Mouse (Mus musculus): ENCODE data around the gene Lsr.

Gene Lsr

DNA sequence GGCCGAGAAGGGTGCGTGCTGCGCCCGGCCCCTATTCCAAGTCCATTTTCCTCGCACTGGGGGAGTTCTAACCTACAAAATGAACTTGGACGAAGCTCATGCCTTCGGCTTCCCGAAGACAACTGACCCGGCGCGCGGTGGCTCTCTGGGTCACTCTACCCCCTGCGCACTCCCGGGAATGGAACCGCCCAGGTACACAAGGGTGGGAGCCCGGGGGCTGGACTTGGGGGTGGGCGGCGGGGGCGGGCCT lies at the start of gene Lsr:
Lsr (minus strand) TSS at position 214 of the 250 bp plus-strand sequence.
- in situ Hi-C loops (cut with MboI, MseI): no loop called here

- in situ Hi-C loops (cut with MboI, MseI): no loop called here
These were observed 44.0 kb upstream of the Lsr start for GRCm38 (mm10) chr7:31017104-31017901.

DNA sequence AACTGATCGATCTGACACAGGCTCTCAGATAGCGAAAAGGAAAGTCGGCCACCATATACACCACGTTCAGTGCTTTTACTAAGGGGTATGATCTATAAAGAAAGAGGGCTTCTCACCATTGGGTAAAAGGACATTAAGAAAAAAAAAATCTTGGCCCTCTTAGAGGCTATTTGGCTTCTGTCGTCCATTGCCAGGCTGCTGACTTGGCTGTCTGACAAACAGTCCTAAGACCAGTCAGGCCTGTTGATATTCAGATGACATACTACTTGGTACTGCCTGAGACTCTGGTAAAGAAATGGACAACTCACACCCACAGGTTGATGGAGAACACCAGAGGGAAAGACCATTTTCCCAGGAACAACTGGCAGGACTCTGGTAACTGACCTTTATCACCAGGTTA lies 39.7 kb upstream of the Lsr start:
- in situ Hi-C loops (cut with MboI, MseI): no loop called here

DNA sequence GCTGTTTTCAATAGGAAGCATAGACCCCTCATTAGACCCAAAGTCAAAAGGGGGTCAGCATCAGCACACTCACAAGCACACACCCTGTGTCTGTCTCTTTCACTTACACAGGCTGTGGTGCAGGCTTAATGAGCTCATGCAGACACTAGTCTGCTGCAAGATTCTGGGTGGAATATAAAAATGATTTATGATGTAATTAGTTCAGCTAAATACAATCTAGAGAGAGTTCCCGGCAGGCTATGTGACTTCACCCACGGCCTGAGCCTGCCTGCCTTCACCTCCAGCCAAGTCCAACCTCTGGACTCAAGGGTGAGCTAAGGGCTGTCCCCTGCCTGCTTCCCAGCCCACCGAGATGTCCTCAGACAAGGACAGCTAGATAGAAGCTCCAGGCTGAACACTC lies 35.6 kb upstream of the Lsr start:
- in situ Hi-C loops (cut with MboI, MseI): no loop called here

- in situ Hi-C loops (cut with MboI, MseI): no loop called here
These were observed 34.9 kb upstream of the Lsr start for GRCm38 (mm10) chr7:31008175-31008574.

DNA sequence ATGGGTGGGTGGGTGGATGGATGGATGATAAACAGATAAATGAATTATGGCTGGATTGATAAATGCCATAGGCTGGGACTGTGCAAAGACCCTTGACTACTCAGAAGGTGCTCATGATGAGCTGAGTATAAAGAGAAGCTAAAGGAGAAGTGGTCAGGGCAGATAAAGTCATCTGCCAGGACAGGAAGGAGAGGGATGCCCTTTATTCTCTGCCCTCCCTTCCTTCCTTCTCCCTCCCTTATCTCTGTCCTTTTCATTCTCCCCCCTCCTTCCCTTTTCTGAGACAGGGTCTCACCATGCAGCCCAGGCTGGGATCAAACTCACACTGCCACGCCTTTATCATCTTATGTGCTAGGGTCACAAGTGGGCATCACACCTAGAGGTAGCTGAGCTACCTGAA lies 34.5 kb upstream of the Lsr start:
- in situ Hi-C loops (cut with MboI, MseI): no loop called here

GRCm38 (mm10) chr7:31002650-31003049 lies 29.4 kb upstream of the Lsr start:
- in situ Hi-C loops (cut with MboI, MseI): no loop called here

GRCm38 (mm10) chr7:31000505-31001020 lies 27.3 kb upstream of the Lsr start:
- in situ Hi-C loops (cut with MboI, MseI): no loop called here

- in situ Hi-C loops (cut with MboI, MseI): no loop called here
These were observed 23.2 kb upstream of the Lsr start for GRCm38 (mm10) chr7:30996491-30996890.

DNA sequence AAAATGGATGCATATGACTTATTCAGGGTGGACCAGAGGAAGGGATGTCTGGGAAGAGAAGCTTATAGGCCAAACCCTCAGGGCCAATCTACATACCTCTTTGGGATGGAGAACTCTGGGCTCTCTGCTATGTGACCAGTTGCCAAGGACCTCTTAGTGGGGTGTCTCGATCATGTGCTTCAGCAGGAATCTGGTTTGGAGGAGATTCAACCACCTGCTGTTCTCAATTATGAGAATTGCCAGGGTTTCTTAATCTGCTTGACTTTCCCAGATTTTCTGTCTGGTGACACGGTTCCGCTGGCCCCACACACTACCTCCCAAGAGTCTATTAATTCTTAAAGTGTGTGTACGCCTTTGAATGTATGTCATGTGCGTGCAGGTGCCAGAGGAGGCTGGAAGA lies 20.7 kb upstream of the Lsr start:
- in situ Hi-C loops (cut with MboI, MseI): no loop called here

- in situ Hi-C loops (cut with MboI, MseI): no loop called here
These were observed 18.9 kb upstream of the Lsr start for GRCm38 (mm10) chr7:30992148-30992547.

DNA sequence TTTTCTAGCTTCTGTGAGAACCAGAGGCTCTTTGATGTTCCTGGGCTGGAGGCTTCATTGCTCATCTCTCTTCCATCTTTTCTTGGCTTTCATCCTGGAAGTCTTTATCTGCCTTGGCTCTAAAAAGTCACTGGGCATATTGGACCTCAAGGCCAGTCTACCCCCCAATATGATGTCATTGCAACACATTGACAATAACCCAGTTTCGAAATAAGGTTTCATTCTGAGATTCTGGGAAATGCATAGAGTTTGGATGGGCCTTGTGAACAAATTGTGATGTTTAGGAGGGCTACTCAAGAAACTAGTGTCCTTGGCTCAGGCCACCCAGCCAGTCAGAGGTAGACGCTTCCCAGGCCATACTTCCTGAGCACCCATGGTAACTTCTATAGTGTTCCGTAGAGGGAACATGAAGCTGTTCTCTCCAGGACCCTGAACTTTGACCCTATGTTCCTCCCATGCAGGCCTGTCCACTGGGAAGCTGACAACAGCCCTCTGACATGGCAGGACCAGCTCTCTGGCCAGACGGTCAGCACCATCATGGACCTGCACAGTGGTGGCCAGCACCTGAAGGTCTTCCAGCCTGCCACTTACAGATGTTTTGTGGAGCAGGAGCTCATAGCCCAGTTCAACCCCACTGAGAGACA lies 15.4 kb upstream of the Lsr start:
- in situ Hi-C loops (cut with MboI, MseI): no loop called here

GRCm38 (mm10) chr7:30985357-30985756 lies 12.1 kb upstream of the Lsr start:
- in situ Hi-C loops (cut with MboI, MseI): no loop called here

DNA sequence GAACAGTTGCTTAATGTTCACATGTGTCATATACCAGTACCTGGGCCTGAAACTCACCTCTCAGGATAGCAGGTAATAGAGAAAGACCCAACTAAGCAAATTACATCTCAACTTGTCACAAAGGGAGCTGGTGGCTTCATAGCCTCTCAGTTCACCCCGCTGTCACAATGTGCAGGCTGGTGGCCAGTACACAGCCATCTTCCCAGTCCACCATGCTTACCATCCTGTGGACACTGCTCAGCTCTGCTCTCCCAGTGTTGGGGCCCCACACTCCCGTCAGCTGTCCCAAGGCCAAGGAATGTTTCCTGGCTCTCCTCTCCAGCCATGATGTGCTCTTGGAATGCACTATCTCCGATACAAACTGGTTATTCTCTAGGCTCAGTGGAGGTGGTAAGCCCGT lies 8.4 kb upstream of the Lsr start:
- in situ Hi-C loops (cut with MboI, MseI): no loop called here

- in situ Hi-C loops (cut with MboI, MseI): no loop called here
These were observed 431 bp upstream of the Lsr start, which contains the start of gene Fam187b for GRCm38 (mm10) chr7:30973501-30974289. Fam187b (plus strand) TSS chr7:30973790.

GRCm38 (mm10) chr7:30972426-30973250 lies 626 bp downstream of the Lsr start:
- in situ Hi-C loops (cut with MboI, MseI): no loop called here

DNA sequence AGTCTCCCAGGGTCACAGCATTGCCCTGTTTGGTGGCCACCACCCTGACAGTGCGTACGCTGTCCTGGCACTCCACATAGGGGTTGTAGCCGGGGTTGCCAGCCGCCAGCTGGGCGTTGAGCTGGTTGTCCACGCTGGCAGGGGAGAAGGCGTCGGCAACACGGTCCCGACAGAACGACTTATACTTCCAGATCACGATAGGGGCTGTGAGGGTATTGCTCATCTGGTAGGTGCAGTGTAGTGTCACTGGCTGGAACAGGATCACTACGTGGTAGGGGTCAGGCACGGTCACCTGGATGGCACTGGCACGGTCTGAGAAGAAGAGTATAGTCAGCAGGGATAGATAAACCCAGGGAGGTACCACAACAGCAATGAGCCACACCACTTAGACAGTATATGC lies 1.4 kb downstream of the Lsr start:
- in situ Hi-C loops (cut with MboI, MseI): no loop called here

- in situ Hi-C loops (cut with MboI, MseI): no loop called here
These were observed 4.1 kb downstream of the Lsr start for GRCm38 (mm10) chr7:30969174-30969573.

- in situ Hi-C loops (cut with MboI, MseI): no loop called here
These were observed 4.7 kb downstream of the Lsr start for GRCm38 (mm10) chr7:30968611-30969010.

DNA sequence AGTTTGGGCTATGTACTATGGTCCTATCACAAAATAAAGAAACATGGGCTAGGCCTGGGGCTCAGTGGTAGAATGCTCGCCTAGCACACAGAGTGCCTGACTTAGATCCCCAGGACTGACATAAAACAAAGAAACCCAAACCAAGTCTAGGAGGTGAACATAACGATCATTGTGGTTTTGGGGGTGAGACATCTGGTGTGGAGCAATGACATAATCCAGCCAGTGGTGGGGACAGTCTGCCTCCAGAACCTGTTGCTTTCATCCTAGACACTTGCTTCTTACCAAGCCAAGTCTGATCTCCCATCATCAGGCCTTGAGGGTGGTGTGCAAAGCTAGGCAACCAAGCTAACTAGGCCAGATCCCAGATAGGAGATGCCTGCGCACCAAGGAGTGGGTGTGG lies 6.6 kb downstream of the Lsr start:
- in situ Hi-C loops (cut with MboI, MseI): no loop called here

DNA sequence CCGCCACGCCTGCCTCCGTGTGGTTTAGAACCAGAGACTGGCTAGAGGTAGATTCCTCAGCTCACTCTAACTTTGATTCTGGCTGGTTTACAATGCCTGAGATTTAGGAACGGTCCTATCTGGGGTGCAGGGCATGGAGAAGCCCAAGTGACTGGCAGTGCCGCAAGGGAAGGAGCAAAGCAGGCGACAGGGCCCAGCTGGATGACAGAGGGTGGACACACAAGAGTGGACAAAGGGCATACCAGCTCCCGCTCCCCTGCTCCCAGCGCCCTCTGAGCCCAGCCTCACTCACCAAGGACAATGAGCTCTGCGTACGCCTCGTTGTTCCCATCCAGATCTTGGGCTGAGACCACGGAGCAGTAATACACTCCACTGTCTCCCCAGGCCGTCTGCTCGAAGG lies 7.6 kb downstream of the Lsr start:
- in situ Hi-C loops (cut with MboI, MseI): no loop called here

GRCm38 (mm10) chr7:30964366-30964765 lies 8.9 kb downstream of the Lsr start:
- in situ Hi-C loops (cut with MboI, MseI): no loop called here
